Mouse (Mus musculus) stomach, embryonic 16.5 days (tissue): ENCODE results near the gene Iqck. TPM values are rescaled to one million over a fixed set of nuclear protein-coding genes. Genes with fewer than 3 reads are reported as not detected.

ENCODE experiments used
- ATAC-seq: fragments of 200-750 bp; cut with Nextera tagmentation; 2 replicates; pipeline ENCODE4 v1.8.0; 2017; ENCODE audit warnings: moderate number of reproducible peaks, moderate TSS enrichment; ENCODE audit not compliant: insufficient read depth, low FRiP score
- H3K27ac ChIP-seq: fragments of 300-500 bp; sonication (generic); 2 replicates; pipeline ENCODE4 v1.5.1; 2014; ENCODE audit warnings: low read length
- H3K27me3 ChIP-seq: fragments of 300-500 bp; sonication (generic); 2 replicates; pipeline ENCODE4 v1.6.1; 2014; ENCODE audit warnings: low read length, control low read depth, mixed read lengths; ENCODE audit not compliant: control insufficient read depth, insufficient read depth
- H3K36me3 ChIP-seq: fragments of 300-500 bp; sonication (generic); 2 replicates; pipeline ENCODE4 v1.6.1; 2014; ENCODE audit warnings: low read length; ENCODE audit not compliant: control insufficient read depth, insufficient read depth
- H3K4me1 ChIP-seq: fragments of 300-500 bp; sonication (generic); 2 replicates; pipeline ENCODE4 v1.6.1; 2014; ENCODE audit warnings: low read length, control low read depth, mixed read lengths; ENCODE audit not compliant: control insufficient read depth, insufficient read depth
- H3K4me2 ChIP-seq: fragments of 300-500 bp; sonication (generic); 2 replicates; pipeline ENCODE4 v1.6.1; 2014; ENCODE audit warnings: low read depth, low read length, mixed read lengths
- H3K4me3 ChIP-seq: fragments of 300-500 bp; sonication (generic); replicated peaks from 2 replicates; pipeline ENCODE4 v1.5.1; 2014; ENCODE audit warnings: mild to moderate bottlenecking, low read length
- H3K9ac ChIP-seq: fragments of 300-500 bp; sonication (generic); 2 replicates; pipeline ENCODE4 v1.6.1; 2014; ENCODE audit warnings: low read length
- H3K9me3 ChIP-seq: fragments of 300-500 bp; sonication (generic); replicated peaks from 2 replicates; pipeline ENCODE4 v1.6.1; 2016; ENCODE audit warnings: low read length, control low read depth; ENCODE audit not compliant: control insufficient read depth
- WGBS: fragments of 180-500 bp; shearing (Covaris S2); extraction: QIAGEN DNeasy Blood & Tissue Kit; methylation state at CpG from one replicate; pipeline ENCODE4 v1.1.7; 2014; 5-methylcytosine and 5-hydroxymethylcytosine counted together
- polyA plus RNA-seq: library from polyadenylated mRNA; unstranded; fragments of >200 nt; fragmentation: Nextera tagmentation; extraction: Ambion mirVana; gene quantifications from 2 replicates; pipeline ENCODE4 v1.2.1, GENCODE M21; 2015

Iqck gene
- polyA plus RNA-seq, 1 experiment from 2014 or later = 2.0 TPM

GRCm38 (mm10) chr7:118821356-118821755, 34.2 kb upstream of the Iqck start:
- H3K27me3 ChIP-seq = no peaks in the 10 kb centered on the region
- H3K27ac ChIP-seq = no peak overlapping the region
- H3K9ac ChIP-seq = no peak overlapping the region
- H3K36me3 ChIP-seq = peaks cover 6% of the 10 kb centered on the region; the same call in 1 of the 2 replicates
- no peak overlapping the region for H3K4me3 ChIP-seq
- WGBS = 62% methylated on average over 7 of the region's 7 CpGs
- no peak overlapping the region for H3K4me2 ChIP-seq
- no peaks in the 10 kb centered on the region for H3K4me1 ChIP-seq
- H3K9me3 ChIP-seq = no peaks in the 10 kb centered on the region
- ATAC-seq = no peak

GRCm38 (mm10) chr7:118821887-118822556, 33.5 kb upstream of the Iqck start:
- Histone ChIP-seq H3K9me3 (no peaks in the 10 kb centered on the region), H3K4me1 (no peaks in the 10 kb centered on the region), H3K4me3 (no peak overlapping the region), H3K27ac (no peak overlapping the region), H3K27me3 (no peaks in the 10 kb centered on the region), H3K36me3 (peaks cover 6% of the 10 kb centered on the region; the same call in 1 of the 2 replicates), H3K9ac (no peak overlapping the region), H3K4me2 (no peak overlapping the region)
- no peak for ATAC-seq
- 87% methylated on average over 12 of the region's 12 CpGs for WGBS

GRCm38 (mm10) chr7:118824451-118824850, 31.1 kb upstream of the Iqck start:
- Histone ChIP-seq H3K27ac (no peak overlapping the region), H3K4me2 (no peak overlapping the region), H3K4me1 (no peaks in the 10 kb centered on the region), H3K36me3 (no peaks in the 10 kb centered on the region), H3K9ac (no peak overlapping the region), H3K27me3 (no peaks in the 10 kb centered on the region), H3K4me3 (no peak overlapping the region), H3K9me3 (no peaks in the 10 kb centered on the region)
- ATAC-seq = no peak
- 74% methylated on average over 7 of the region's 7 CpGs for WGBS

- Histone ChIP-seq H3K9me3 (no peaks in the 10 kb centered on the region), H3K4me1 (no peaks in the 10 kb centered on the region), H3K36me3 (no peaks in the 10 kb centered on the region), H3K27ac (no peak overlapping the region), H3K27me3 (no peaks in the 10 kb centered on the region), H3K4me3 (no peak overlapping the region), H3K9ac (no peak overlapping the region), H3K4me2 (no peak overlapping the region)
- WGBS = 67% methylated on average over 5 of the region's 5 CpGs
- peak; percentile 46 for ATAC-seq
Observed at GRCm38 (mm10) chr7:118827975-118828416, 27.6 kb upstream of the Iqck start.

- WGBS = 81% methylated on average over 5 of the region's 5 CpGs
- H3K36me3 ChIP-seq = peaks cover 21% of the 10 kb centered on the region; the same call in 1 of the 2 replicates
- H3K4me1 ChIP-seq = no peaks in the 10 kb centered on the region
Observed at GRCm38 (mm10) chr7:118837901-118838300, 17.7 kb upstream of the Iqck start.

GRCm38 (mm10) chr7:118841030-118841745, 14.4 kb upstream of the Iqck start:
- no peak overlapping the region for H3K4me2 ChIP-seq
- no peaks in the 10 kb centered on the region for H3K27me3 ChIP-seq
- H3K36me3 ChIP-seq = peaks cover 25% of the 10 kb centered on the region; the same call in 1 of the 2 replicates
- ATAC-seq = no peak
- H3K27ac ChIP-seq = no peak overlapping the region
- 71% methylated on average over 8 of the region's 8 CpGs for WGBS
- H3K4me1 ChIP-seq = no peaks in the 10 kb centered on the region
- H3K4me3 ChIP-seq = no peak overlapping the region
- no peak overlapping the region for H3K9ac ChIP-seq
- H3K9me3 ChIP-seq = no peaks in the 10 kb centered on the region

More at GRCm38 (mm10) chr7:118837901-118838300, 17.7 kb upstream of the Iqck start:
- Histone ChIP-seq H3K4me2 (no peak overlapping the region), H3K4me3 (no peak overlapping the region), H3K9ac (no peak overlapping the region), H3K27me3 (no peaks in the 10 kb centered on the region), H3K9me3 (no peaks in the 10 kb centered on the region), H3K27ac (no peak overlapping the region)
- no peak for ATAC-seq

GRCm38 (mm10) chr7:118841796-118842195, 13.8 kb upstream of the Iqck start:
- Histone ChIP-seq H3K27me3 (no peaks in the 10 kb centered on the region), H3K9ac (no peak overlapping the region), H3K4me2 (no peak overlapping the region), H3K4me1 (no peaks in the 10 kb centered on the region), H3K36me3 (peaks cover 24% of the 10 kb centered on the region; the same call in 1 of the 2 replicates), H3K9me3 (no peaks in the 10 kb centered on the region), H3K4me3 (no peak overlapping the region), H3K27ac (no peak overlapping the region; the same call in 1 of the 2 replicates)
- WGBS = 49% methylated on average over 1 of the region's 1 CpGs
- ATAC-seq = no peak

GRCm38 (mm10) chr7:118842938-118843337, 12.6 kb upstream of the Iqck start:
- H3K4me1 ChIP-seq = no peaks in the 10 kb centered on the region
- H3K27ac ChIP-seq = no peak overlapping the region
- no peak for ATAC-seq
- no peak overlapping the region for H3K4me2 ChIP-seq
- H3K9ac ChIP-seq = no peak overlapping the region
- H3K9me3 ChIP-seq = no peaks in the 10 kb centered on the region
- peaks cover 30% of the 10 kb centered on the region; the same call in 1 of the 2 replicates for H3K36me3 ChIP-seq
- H3K27me3 ChIP-seq = no peaks in the 10 kb centered on the region
- H3K4me3 ChIP-seq = no peak overlapping the region
- 69% methylated on average over 4 of the region's 4 CpGs for WGBS

- Histone ChIP-seq H3K27me3 (no peaks in the 10 kb centered on the region), H3K4me3 (no peak overlapping the region), H3K27ac (no peak overlapping the region), H3K4me1 (peaks cover 11% of the 10 kb centered on the region), H3K9ac (no peak overlapping the region), H3K9me3 (no peaks in the 10 kb centered on the region), H3K4me2 (no peak overlapping the region), H3K36me3 (peaks cover 20% of the 10 kb centered on the region; the same call in 1 of the 2 replicates)
- 63% methylated on average over 5 of the region's 5 CpGs for WGBS
- ATAC-seq = no peak
Observed at GRCm38 (mm10) chr7:118845141-118845540, 10.4 kb upstream of the Iqck start.
